Mouse (Mus musculus) liver, embryonic 14.5 days (tissue): ENCODE measurements around the gene Usp36. TPM values are rescaled to one million over a fixed set of nuclear protein-coding genes. Genes with fewer than 3 reads are reported as not detected.

Experiments
- ATAC-seq: fragments of 200-750 bp; cut with Nextera tagmentation; 2 replicates; pipeline ENCODE4 v1.8.0; 2017; ENCODE audit warnings: moderate number of reproducible peaks, mild to moderate bottlenecking, moderate library complexity; ENCODE audit not compliant: insufficient read depth
- DNase-seq, 3 experiments: peaks; one replicate each; pipeline ENCODE4 v3.0.0-alpha.2; 2012 to 2013; ENCODE audit warnings: low read depth in 3 of 3, low spot score in 3 of 3
- H3K27ac ChIP-seq: fragments of 300-500 bp; sonication (generic); 2 replicates; pipeline ENCODE4 v1.5.1; 2014; ENCODE audit warnings: moderate library complexity, mild to moderate bottlenecking, control low read depth, inconsistent platforms
- H3K27me3 ChIP-seq: fragments of 300-500 bp; sonication (generic); 2 replicates; pipeline ENCODE4 v1.6.1; 2014; ENCODE audit warnings: mild to moderate bottlenecking, low read length, moderate library complexity; ENCODE audit not compliant: control insufficient read depth, insufficient read depth
- H3K36me3 ChIP-seq: fragments of 300-500 bp; sonication (generic); replicated peaks from 2 replicates; pipeline ENCODE4 v1.6.1; 2014; ENCODE audit warnings: low read depth; ENCODE audit not compliant: control insufficient read depth, insufficient read depth
- H3K4me1 ChIP-seq, 2 experiments: fragments of 200-500 bp in 1 of 2; fragments of 300-500 bp in 1 of 2; sonication (generic) in 1 of 2; replicated peaks; 2 replicates each; pipeline ENCODE4 v1.6.1; 2012 to 2014; ENCODE audit warnings: antibody characterized with exemption in 1 of 2, inconsistent platforms in 1 of 2, low read length in 1 of 2; ENCODE audit not compliant: control insufficient read depth in 2 of 2, insufficient read depth in 2 of 2
- H3K4me2 ChIP-seq: fragments of 300-500 bp; sonication (generic); 2 replicates; pipeline ENCODE4 v1.6.1; 2014; ENCODE audit warnings: low read depth, mild to moderate bottlenecking, control low read depth, moderate library complexity
- H3K4me3 ChIP-seq, 2 experiments: fragments of 200-500 bp in 1 of 2; fragments of 300-500 bp in 1 of 2; sonication (generic) in 1 of 2; 2 replicates each; pipeline ENCODE4 v1.5.1; 2012 to 2014; ENCODE audit warnings: low read depth in 2 of 2, low read length in 2 of 2, mild to moderate bottlenecking in 2 of 2, control low read depth in 1 of 2, inconsistent platforms in 1 of 2, moderate library complexity in 1 of 2; ENCODE audit not compliant: insufficient read depth in 1 of 2
- H3K9ac ChIP-seq: fragments of 300-500 bp; sonication (generic); replicated peaks from 2 replicates; pipeline ENCODE4 v1.6.1; 2014; ENCODE audit warnings: mild to moderate bottlenecking, control low read depth, moderate library complexity
- H3K9me3 ChIP-seq: fragments of 300-500 bp; sonication (generic); 2 replicates; pipeline ENCODE4 v1.6.1; 2016; ENCODE audit warnings: low read length, mixed read lengths; ENCODE audit not compliant: control insufficient read depth
- CTCF ChIP-seq: IDR thresholded peaks from 2 replicates; pipeline ENCODE4 v1.5.1; 2016; ENCODE audit warnings: antibody characterized with exemption, low read depth, control low read depth
- EP300 ChIP-seq: IDR thresholded peaks from 2 replicates; pipeline ENCODE4 v1.6.1; 2016; ENCODE audit warnings: antibody characterized with exemption, low read depth
- WGBS: fragments of 180-500 bp; shearing (Covaris S2); extraction: QIAGEN DNeasy Blood & Tissue Kit; methylation state at CpG from one replicate; pipeline ENCODE4 v1.1.7; 2014; ENCODE audit not compliant: insufficient replicate concordance; 5-methylcytosine and 5-hydroxymethylcytosine counted together
- polyA plus RNA-seq, 2 experiments: library from polyadenylated mRNA; depleted of rRNA in 1 of 2; stranded (reverse) in 1 of 2; unstranded in 1 of 2; fragments of >200 nt; fragmentation: Nextera tagmentation in 1 of 2; extraction: Ambion mirVana in 1 of 2; gene quantifications; 2 replicates each; pipeline versions ENCODE4 v1.2.1 to v1.2.3; 2012 to 2014

The Usp36 gene
- polyA plus RNA-seq, 2 experiments = 4.1 to 5.3 TPM

- Histone ChIP-seq H3K36me3 (peaks cover 30% of the 10 kb centered on the region), H3K9ac (no peak overlapping the region), H3K9me3 (no peaks in the 10 kb centered on the region), H3K4me3 (no peak overlapping the region), H3K4me1 (no peaks in the 10 kb centered on the region), H3K27me3 (no peaks in the 10 kb centered on the region), H3K27ac (no peak overlapping the region), H3K4me2 (no peak overlapping the region)
- 74% methylated on average over 7 of the region's 7 CpGs for WGBS
- ATAC-seq (no peak), DNase-seq (no peak)
- TF ChIP-seq CTCF (no peak), EP300 (no peak)
Observed at GRCm38 (mm10) chr11:118276328-118276727, 13.7 kb downstream of the Usp36 start.

- DNase-seq (no peak), ATAC-seq (no peak)
- peaks cover 32% of the 10 kb centered on the region for H3K36me3 ChIP-seq
- no peak overlapping the region for H3K9ac ChIP-seq
- no peak overlapping the region for H3K4me2 ChIP-seq
- no peaks in the 10 kb centered on the region for H3K4me1 ChIP-seq
- no peaks in the 10 kb centered on the region for H3K9me3 ChIP-seq
- no peak overlapping the region for H3K27ac ChIP-seq
- H3K27me3 ChIP-seq = no peaks in the 10 kb centered on the region
- 70% methylated on average over 9 of the region's 9 CpGs for WGBS
- no peak overlapping the region for H3K4me3 ChIP-seq
- no peak for TF ChIP-seq CTCF
- TF ChIP-seq EP300 = no peak
Observed at GRCm38 (mm10) chr11:118275092-118275491, 15.0 kb downstream of the Usp36 start.

- Histone ChIP-seq H3K27ac (no peak overlapping the region), H3K9ac (no peak overlapping the region), H3K4me1 (no peaks in the 10 kb centered on the region), H3K4me2 (no peak overlapping the region), H3K27me3 (no peaks in the 10 kb centered on the region), H3K9me3 (no peaks in the 10 kb centered on the region), H3K36me3 (peaks cover 19% of the 10 kb centered on the region), H3K4me3 (no peak overlapping the region)
- TF ChIP-seq CTCF (peak; percentile 57), EP300 (no peak)
- WGBS = 85% methylated on average over 3 of the region's 3 CpGs
- no peak for DNase-seq
- ATAC-seq = no peak
Observed at GRCm38 (mm10) chr11:118269827-118270226, 20.2 kb downstream of the Usp36 start.

DNA sequence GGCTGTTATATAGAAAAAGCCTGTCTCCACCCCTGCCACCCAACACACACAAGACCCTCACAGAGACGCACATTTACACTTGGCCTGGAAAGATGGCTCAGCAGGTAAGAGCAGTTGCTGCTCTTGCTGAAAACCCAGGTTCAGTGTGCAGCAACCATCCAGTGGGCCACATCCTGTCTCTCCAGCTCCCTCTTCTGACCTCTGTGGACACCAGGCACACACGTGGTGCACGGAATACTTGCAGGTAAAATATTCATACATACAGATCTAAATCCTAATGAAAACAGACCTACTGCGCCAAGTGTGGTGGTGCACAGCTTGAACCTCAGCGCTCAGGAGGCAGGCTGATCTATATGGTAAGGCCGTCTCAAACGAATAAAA lies 23.4 kb downstream of the Usp36 start:
- H3K36me3 ChIP-seq = peaks cover 25% of the 10 kb centered on the region
- H3K4me3 ChIP-seq = no peak overlapping the region
- H3K4me1 ChIP-seq = no peaks in the 10 kb centered on the region
- no peak overlapping the region for H3K9ac ChIP-seq
- TF ChIP-seq CTCF = no peak
- no peak for TF ChIP-seq EP300
- no peak overlapping the region for H3K4me2 ChIP-seq
- no peak overlapping the region for H3K27ac ChIP-seq
- no peak for ATAC-seq
- H3K27me3 ChIP-seq = no peaks in the 10 kb centered on the region
- WGBS = 77% methylated on average over 7 of the region's 7 CpGs
- no peaks in the 10 kb centered on the region for H3K9me3 ChIP-seq
- no peak for DNase-seq

- H3K4me3 ChIP-seq = no peak overlapping the region
- H3K9me3 ChIP-seq = no peaks in the 10 kb centered on the region
- H3K27me3 ChIP-seq = no peaks in the 10 kb centered on the region
- no peak overlapping the region for H3K27ac ChIP-seq
- no peak overlapping the region for H3K9ac ChIP-seq
- DNase-seq (no peak), ATAC-seq (no peak)
- H3K4me1 ChIP-seq = no peaks in the 10 kb centered on the region
- TF ChIP-seq EP300 (no peak), CTCF (no peak)
- 80% methylated on average over 10 of the region's 10 CpGs for WGBS
- H3K4me2 ChIP-seq = no peak overlapping the region
- peaks cover 26% of the 10 kb centered on the region for H3K36me3 ChIP-seq
Observed at GRCm38 (mm10) chr11:118266044-118266665, 23.9 kb downstream of the Usp36 start.
